Mouse (Mus musculus) right cerebral cortex, adult 18-20 months (tissue): ENCODE data around the gene Wdr91.

Experiments
- DNase-seq: peaks from one replicate; pipeline ENCODE4 v3.0.0; 2022; ENCODE audit warnings: mixed read lengths

Wdr91 gene

GRCm38 (mm10) chr6:34914462-34914861 is 3.8 kb upstream of the Wdr91 start:
- no peak for DNase-seq

- DNase-seq, result no peak
These were observed 2.8 kb upstream of the Wdr91 start for GRCm38 (mm10) chr6:34913341-34914040.

DNA sequence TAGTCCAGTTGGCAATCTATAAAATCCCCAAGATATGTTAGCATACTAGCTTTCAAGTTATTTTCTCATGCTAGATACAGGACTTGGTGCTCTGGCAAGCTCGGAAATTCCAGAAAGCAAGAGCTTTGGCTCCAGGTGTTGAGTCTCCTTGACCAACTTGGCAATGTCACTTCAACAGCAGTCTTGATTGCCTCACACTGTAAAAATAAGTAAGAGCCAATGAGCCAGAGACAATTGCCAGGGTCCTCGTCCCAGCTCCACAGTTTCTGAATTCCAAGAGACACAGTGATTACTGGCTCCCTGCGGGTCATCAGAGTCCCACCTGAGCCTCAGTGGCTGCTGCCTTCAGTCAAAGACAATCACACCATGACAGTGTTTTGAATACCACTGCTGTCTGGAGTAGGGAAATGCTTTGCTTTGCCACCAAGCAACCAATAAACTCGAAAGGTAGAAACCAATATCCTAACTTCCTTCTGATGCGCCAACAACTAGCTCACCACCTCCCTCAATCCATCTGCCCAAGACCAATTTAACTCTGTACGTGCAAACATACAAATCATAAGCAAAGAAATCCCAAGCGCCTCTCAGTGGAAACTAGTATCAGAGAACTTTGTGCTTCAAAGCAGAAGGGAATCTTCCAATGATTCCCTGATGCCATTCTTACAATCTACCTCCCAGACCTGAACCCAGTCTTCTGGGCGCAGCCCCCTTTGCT is 888 bp downstream of the Wdr91 start:
- DNase-seq, result no peak

DNA sequence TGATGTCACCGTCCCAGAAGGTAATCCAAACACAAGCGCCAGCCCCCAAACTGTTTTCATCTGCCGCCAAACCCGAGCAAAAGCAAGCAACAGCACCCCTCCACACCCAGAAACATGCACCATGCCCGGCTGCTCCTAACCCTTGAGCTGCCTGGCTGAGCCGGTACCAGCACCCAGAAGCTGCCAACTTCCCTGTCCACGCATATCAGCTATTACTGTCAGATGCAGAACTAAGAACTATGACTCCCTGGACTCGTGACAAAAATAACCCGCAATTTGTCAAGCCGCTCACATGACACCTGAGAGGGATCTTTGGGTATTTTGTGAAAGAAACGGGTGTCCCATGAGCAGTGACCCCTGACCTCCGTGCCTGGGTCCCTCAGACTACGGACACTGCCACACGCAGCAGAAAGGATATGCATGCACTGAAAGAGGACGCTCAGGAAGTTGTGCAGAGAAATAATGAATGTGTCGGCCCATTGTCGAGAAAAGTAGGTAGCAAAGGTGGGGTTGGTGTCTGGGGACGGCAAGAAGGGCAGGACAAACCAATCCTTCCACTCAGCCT is 2.9 kb downstream of the Wdr91 start:
- DNase-seq, result no peak

DNA sequence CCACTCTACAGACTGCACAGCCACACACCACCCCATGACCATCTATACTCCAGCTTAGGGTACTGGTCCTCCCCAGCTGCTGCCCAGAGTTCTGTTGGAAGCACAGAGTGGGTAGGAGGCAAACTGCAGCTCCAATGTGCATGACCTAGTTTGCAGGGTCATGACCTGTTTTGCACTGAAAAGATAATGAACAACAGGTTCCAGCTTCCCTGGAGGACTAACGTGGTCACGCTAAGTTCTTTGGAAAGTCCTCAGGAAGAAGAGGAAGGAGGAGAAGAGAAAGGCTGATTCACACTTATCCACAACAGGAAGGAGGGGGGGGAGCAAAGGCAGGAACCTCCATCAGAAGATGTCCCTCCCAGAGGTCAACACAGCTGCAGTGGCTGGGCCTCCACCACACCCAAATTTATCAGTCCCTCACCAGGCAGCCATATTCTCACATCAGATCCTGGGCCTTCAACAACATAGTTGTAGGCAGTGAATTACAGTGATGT is 3.5 kb downstream of the Wdr91 start:
- DNase-seq, result no peak

GRCm38 (mm10) chr6:34906661-34907060 is 4.0 kb downstream of the Wdr91 start:
- DNase-seq, result no peak

- no peak for DNase-seq
These were observed 4.6 kb downstream of the Wdr91 start for GRCm38 (mm10) chr6:34906125-34906524.

DNA sequence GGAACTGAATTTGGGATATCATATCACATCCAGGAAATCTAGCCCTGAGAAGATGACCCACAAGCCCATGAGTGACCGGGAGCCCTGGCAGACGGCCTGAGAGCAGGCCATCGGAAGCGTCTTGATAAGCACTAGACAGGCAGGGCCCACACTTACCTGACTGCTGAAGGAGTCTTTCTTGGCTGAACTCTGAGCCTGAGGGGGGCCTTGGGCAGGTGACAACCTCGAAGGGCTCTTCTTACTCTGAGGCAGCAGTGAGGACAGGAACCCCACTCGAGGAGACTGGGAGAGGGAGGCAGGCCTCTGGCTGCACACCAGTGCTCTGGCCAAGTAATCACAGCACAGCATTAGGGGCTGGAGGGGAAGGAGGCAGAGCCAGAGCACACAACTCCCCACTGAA is 6.3 kb downstream of the Wdr91 start:
- DNase-seq, result no peak

DNA sequence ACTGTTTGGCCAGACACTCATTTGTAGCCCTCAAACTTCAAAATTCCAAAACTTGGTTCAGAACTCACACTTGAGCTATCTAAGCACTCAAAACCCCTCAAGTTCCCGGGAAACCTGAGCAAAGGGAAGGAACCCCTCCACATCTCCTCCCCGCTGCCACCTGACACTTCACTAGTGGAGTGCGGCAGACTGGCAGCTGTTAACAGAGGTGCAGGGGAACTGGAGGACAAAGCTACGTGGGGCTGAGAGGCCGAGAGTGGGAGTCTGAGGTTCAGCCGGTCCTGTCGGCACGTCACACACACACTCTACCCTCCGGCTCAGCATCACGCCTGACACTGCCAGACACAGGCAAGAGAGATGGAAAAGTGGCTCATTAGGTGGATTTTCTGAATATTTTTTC is 6.8 kb downstream of the Wdr91 start:
- DNase-seq, result no peak

GRCm38 (mm10) chr6:34903441-34903840 is 7.2 kb downstream of the Wdr91 start:
- DNase-seq, result no peak

GRCm38 (mm10) chr6:34902578-34902977 is 8.1 kb downstream of the Wdr91 start:
- no peak for DNase-seq

- DNase-seq, result no peak
These were observed 8.7 kb downstream of the Wdr91 start for GRCm38 (mm10) chr6:34901911-34902444.

DNA sequence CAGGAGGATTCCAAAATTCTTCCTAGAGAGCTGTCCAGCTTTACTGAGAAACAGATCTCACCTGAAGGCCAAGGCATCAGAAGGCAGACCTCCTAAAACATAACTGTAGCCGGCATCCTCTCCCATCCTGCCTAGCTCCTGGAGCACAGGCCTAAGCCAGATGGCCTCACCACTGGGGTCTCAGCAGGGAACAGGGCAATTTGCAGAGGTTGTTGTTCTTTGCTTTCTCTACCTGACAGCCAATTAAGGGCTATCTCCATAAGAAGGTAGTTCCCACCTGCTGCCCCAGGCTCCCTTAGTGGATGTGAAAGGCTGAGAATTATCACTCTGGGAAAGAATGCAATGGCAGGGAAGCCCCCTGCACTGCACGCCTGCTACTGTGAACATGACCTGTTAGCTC is 9.7 kb downstream of the Wdr91 start:
- no peak for DNase-seq

DNA sequence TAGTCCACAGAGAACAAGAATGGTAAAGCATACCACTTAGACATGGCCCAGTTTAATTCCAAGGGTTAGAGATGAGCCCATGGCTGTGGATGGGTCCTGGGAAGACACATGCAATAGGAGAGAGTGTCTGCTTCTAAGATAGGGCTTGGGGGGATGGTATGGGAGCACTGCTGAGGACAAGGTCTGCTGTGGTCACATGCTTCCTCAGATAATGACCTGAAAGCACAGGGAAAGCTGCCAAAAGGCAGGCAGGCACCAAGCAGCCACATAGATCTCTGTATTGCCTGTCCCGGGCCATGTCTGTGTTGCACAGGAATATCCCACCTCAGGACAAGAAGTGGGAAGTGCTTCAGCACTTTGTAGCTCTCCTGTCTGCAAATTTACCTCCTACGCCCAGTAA is 11.5 kb downstream of the Wdr91 start:
- no peak for DNase-seq

DNA sequence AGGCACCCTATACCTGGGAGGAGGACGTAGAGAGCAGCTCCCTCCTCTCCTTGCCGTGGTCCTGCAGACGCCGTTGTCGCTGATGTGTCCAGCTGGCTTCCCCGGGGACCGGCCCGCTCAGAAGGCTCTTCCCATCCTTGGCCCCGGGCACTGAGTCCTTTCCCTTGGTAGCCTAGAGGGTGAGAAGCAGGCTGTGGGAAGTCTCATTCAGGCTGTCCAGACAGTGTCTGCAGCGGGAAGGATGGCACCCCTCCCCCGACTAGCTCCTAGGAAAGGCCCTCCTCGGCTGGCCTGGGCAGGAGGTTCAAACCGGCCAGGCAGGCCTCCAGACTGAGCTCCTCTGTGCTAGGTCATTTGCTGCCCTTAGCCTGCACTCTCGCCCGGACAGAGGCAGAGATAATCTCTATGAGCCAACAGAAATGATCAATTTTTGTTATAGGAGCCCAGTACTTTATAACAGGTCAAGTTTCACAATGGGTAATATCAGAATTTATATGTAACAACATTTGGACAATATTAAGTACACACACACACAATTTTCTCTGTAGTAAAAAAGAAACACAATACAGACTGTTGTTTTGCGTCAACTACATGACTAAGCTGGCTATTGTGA is 14.4 kb downstream of the Wdr91 start:
- DNase-seq, result no peak

DNA sequence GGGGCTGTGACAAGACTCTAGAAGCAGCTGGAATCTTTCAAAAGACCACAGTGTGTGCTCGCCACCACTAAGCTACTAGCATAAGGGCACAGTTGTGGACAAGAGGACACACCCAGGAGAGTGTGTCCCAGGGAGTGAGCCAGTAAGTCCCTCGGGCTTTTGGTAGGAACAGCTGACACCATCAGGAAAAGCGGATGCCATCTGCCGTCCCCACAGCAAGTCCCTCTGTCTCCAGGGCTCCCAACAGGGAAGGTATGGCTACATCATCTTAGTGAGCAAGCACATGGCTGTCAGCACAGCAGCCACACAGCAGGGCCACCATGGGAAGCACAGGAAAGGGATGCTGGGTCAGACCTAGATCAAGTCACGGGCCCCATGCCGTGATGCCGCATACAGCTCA is 15.1 kb downstream of the Wdr91 start:
- no peak for DNase-seq

GRCm38 (mm10) chr6:34889185-34889584 is 21.5 kb downstream of the Wdr91 start:
- DNase-seq, result no peak

DNA sequence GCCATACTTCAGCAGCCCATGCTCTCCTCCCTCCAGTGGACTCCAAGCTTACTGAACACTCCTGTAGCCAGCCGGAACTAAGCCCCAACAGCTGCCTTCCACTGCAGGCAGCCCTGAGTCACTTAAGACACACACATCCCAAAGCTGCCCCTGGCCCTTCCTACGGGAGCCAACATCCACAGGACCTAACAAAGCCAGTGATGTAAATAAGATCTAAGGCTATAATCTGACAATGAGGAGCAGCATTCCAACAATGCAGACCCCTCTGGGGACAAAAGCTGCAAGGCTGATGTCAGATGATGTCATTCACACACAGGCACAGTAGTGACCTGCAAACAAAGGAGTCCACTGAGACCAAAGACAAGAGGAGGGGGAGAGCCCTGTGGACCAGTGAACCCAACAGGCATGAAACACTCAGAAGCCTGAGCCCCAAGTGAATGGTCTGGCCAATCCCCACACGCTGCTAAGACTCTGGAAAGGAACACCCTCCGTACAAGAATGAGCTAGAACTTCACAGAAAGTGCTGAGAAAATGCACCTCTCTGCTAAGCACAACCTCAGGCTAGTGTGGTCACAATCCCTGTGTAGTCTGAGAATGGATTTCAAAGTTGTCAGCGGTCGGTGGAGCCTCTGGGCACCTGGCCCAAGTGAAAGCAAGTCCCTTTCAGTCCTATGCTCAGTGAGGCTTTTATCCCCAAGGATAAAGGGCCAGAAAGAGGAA is 23.4 kb downstream of the Wdr91 start:
- DNase-seq, result no peak

DNA sequence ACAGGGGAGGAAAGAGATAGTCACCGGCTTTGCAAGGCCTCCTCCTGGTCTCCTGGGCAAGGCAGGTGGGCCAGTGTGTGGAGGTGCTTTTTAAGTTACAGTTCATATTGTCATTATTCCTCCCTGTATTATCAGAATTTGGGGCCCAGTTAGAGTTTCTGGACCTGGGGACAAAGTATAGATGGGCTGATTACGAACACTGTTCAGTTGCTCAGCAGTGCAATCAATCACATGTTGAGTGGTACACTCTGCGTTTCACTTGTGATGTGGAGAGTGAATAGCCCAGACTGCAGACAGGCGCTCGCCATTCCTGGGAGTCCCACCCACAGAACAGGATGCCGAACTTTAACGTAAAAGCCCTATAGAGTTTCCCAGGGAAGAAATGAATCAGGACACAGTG is 26.0 kb downstream of the Wdr91 start:
- no peak for DNase-seq

- peak; percentile 68 for DNase-seq
These were observed 30.7 kb downstream of the Wdr91 start for GRCm38 (mm10) chr6:34879911-34880475.

DNA sequence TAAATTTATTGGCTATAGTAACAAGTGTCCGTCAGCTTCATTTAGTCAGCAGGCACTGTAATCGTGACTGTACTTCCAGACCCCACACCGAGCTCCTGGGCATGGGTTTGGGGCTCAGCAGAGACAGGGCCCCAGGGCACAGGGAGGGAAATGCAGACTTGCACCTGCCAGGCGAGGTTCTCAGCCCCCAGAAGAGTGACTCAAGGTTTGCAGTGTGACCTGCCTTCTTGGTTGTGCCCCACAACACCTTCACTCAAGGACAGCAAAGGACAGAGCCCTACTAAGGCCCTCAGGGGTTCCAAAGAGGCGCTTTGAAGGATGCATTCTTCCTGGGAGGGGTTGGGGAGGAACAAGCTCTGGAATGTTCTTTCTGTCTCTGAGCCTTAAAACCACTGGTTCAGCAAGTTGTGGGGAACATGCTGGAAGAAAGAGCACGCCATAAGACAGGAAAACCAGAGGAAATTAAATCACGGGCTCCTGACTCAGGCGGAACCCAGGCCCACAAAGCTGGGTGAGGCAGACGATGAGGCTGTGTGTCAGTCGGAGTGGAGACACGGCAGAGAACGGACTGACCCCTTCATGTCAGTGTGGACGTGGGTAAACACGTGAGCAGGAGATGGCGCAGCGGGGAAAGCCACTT is 31.5 kb downstream of the Wdr91 start:
- DNase-seq, result no peak
